Mouse (Mus musculus): ENCODE data around the gene Map7. TPM values are rescaled to one million over a fixed set of nuclear protein-coding genes. Genes with fewer than 3 reads are reported as not detected.
A peak's percentile ranks its signal among the peaks of the same experiment; 100 is the strongest.

The Map7 gene
- polyA plus RNA-seq, 1 experiment from 2014 or later: 47.0 TPM

DNA sequence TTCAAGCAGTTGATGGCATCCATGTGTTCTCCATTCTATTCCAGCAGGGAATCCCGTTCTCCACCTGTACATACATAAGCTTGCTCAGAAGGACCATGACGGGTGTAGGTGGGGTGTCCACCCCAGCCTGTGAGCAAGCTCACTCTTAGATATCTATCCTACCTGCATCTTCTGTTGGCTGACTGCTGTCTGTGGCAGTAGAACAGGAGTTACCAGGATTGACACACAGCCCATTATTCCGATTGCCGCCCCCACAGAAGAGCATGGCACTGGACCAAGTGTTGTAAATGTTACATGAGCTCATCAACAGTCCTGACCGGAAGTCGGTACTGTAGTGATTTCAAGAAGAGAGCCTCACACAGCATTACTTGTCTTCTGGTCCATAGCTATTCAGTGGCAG, 92.6 kb downstream of the Map7 start:
- no peak overlapping the region for H3K9ac ChIP-seq (ENCODE audit: low read depth, low read length)
- H3K4me1 ChIP-seq (replicated peaks; ENCODE audit: control insufficient read depth, insufficient read depth, low read length): peaks cover 4% of the 10 kb centered on the region; the same call in 1 of the 2 replicates
- no peaks in the 10 kb centered on the region for H3K9me3 ChIP-seq (ENCODE audit: control insufficient read depth)
- 71% methylated on average over 6 of the region's 6 CpGs for WGBS
- H3K4me3 ChIP-seq (ENCODE audit: low read depth, low read length): no peak overlapping the region
- H3K27me3 ChIP-seq (replicated peaks; ENCODE audit: control insufficient read depth, insufficient read depth, low read length): no peaks in the 10 kb centered on the region
- no peak overlapping the region for H3K4me2 ChIP-seq (replicated peaks; ENCODE audit: low read depth)
- no peak overlapping the region for H3K27ac ChIP-seq (ENCODE audit: low read depth, low read length)
- H3K36me3 ChIP-seq (ENCODE audit: control insufficient read depth, insufficient read depth): peaks cover 5% of the 10 kb centered on the region
- no peak for ATAC-seq
- no peak for TF ChIP-seq CTCF (IDR thresholded peaks at IDR 0.05; ENCODE audit: low read depth)

DNA sequence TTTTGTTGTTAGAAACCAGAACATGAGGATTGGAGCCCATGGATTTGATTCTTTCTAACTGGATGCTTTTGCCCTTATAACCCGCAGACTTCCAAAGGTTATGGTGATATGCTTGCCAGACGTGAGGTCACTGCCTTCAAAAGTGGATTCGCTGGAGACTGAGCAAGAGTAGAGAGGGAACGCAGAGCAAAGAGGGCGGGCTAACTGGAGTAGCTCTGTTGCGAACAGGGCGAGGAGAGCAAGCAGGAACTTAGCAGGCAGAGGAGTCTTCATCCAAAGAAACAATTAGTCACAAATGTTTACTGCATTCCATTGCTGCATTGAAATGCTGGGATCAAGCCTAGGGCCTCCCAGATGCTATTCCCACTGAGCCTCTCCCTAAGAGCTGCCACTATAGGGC, 95.0 kb downstream of the Map7 start:
- ATAC-seq: peak; percentile 50; the same call in 1 of the 2 replicates
- 45% methylated on average over 7 of the region's 7 CpGs for WGBS
- TF ChIP-seq CTCF (IDR thresholded peaks at IDR 0.05; ENCODE audit: low read depth): no peak

DNA sequence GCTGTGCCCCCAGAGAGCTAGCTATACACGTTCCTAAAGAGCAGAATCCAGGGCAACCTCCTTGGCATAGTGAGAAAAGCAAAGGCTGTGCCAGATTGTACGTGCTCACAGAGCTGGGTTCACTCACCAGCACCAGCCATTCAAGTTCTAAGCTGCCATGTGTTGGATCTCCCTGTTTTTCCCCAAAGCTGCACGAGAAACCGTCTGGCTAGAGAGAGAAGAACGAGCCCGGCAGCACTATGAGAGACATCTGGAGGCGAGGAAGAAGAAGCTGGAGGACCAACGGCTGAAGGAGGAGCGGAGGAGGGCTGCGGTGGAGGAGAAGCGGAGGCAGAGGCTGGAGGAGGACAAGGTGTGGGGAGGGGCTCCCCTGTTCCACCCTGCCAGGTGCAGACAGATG, 96.8 kb downstream of the Map7 start:
- no peak for ATAC-seq
- Histone ChIP-seq H3K27ac (ENCODE audit: low read depth, low read length) (no peak overlapping the region), H3K4me1 (replicated peaks; ENCODE audit: control insufficient read depth, insufficient read depth, low read length) (peaks cover 4% of the 10 kb centered on the region; the same call in 1 of the 2 replicates), H3K9me3 (ENCODE audit: control insufficient read depth) (no peaks in the 10 kb centered on the region), H3K9ac (ENCODE audit: low read depth, low read length) (no peak overlapping the region), H3K4me2 (replicated peaks; ENCODE audit: low read depth) (no peak overlapping the region), H3K4me3 (ENCODE audit: low read depth, low read length) (no peak overlapping the region), H3K36me3 (ENCODE audit: control insufficient read depth, insufficient read depth) (peaks cover 34% of the 10 kb centered on the region), H3K27me3 (replicated peaks; ENCODE audit: control insufficient read depth, insufficient read depth, low read length) (no peaks in the 10 kb centered on the region)
- WGBS: 85% methylated on average over 11 of the region's 11 CpGs
- TF ChIP-seq CTCF (IDR thresholded peaks at IDR 0.05; ENCODE audit: low read depth): no peak

More for the DNA sequence above, 95.0 kb downstream of the Map7 start:
- Histone ChIP-seq H3K36me3 (ENCODE audit: control insufficient read depth, insufficient read depth) (peaks cover 24% of the 10 kb centered on the region), H3K4me1 (replicated peaks; ENCODE audit: control insufficient read depth, insufficient read depth, low read length) (peaks cover 4% of the 10 kb centered on the region; the same call in 1 of the 2 replicates), H3K27me3 (replicated peaks; ENCODE audit: control insufficient read depth, insufficient read depth, low read length) (no peaks in the 10 kb centered on the region), H3K27ac (ENCODE audit: low read depth, low read length) (peak overlapping the region; percentile 57), H3K4me3 (ENCODE audit: low read depth, low read length) (no peak overlapping the region), H3K4me2 (replicated peaks; ENCODE audit: low read depth) (no peak overlapping the region), H3K9me3 (ENCODE audit: control insufficient read depth) (no peaks in the 10 kb centered on the region), H3K9ac (ENCODE audit: low read depth, low read length) (no peak overlapping the region)

DNA sequence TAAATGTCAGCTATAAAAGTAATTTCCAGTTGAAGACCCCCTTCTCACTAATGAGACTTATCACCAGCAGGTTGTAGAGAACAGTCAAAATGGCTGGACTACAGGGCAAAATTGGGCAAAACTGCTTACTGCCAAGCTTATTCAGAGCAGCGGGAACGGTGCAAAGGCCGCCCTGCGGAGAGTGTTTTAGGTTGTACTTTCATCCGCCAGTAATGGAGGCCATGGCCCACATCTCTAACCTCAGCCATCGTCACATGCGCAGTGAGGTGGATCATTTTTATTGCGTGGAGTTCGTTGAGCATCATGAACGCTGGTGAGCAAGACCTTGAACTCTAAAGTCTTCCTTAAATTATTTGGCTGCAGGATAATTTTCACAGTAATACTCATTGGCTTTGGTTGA, 100.8 kb downstream of the Map7 start:
- WGBS: 94% methylated on average over 10 of the region's 10 CpGs
- Histone ChIP-seq H3K27me3 (replicated peaks; ENCODE audit: control insufficient read depth, insufficient read depth, low read length) (no peaks in the 10 kb centered on the region), H3K36me3 (ENCODE audit: control insufficient read depth, insufficient read depth) (peaks cover 53% of the 10 kb centered on the region), H3K4me3 (ENCODE audit: low read depth, low read length) (no peak overlapping the region), H3K4me2 (replicated peaks; ENCODE audit: low read depth) (no peak overlapping the region), H3K4me1 (replicated peaks; ENCODE audit: control insufficient read depth, insufficient read depth, low read length) (no peaks in the 10 kb centered on the region), H3K9me3 (ENCODE audit: control insufficient read depth) (no peaks in the 10 kb centered on the region), H3K9ac (ENCODE audit: low read depth, low read length) (no peak overlapping the region), H3K27ac (ENCODE audit: low read depth, low read length) (no peak overlapping the region)
- TF ChIP-seq CTCF (IDR thresholded peaks at IDR 0.05; ENCODE audit: low read depth): no peak
- ATAC-seq: no peak

DNA sequence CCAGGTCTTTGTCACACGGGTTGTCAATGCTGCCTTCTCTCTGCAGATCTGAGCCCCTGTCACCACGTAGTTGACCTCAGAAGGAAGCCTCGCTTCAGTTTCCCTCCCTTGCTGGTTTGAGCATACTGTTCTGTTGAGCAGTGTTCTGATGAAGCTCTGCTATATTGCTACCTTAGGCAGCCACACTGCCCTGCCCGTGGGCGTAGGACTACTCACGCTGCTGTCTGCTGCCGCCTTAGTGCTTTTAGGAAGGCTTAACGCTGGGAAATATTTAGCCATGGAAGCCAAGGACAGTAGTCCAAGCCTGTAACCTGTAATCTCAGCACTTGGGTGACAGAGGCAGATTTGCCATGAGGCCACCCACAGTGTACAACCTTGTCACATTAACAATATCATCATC, 107.3 kb downstream of the Map7 start:
- H3K4me1 ChIP-seq (replicated peaks; ENCODE audit: control insufficient read depth, insufficient read depth, low read length): no peaks in the 10 kb centered on the region
- 90% methylated on average over 8 of the region's 8 CpGs for WGBS
- ATAC-seq: no peak
- H3K9me3 ChIP-seq (ENCODE audit: control insufficient read depth): no peaks in the 10 kb centered on the region
- no peak overlapping the region for H3K4me3 ChIP-seq (ENCODE audit: low read depth, low read length)
- H3K4me2 ChIP-seq (replicated peaks; ENCODE audit: low read depth): no peak overlapping the region
- peaks cover 50% of the 10 kb centered on the region; the same call in 1 of the 2 replicates for H3K36me3 ChIP-seq (ENCODE audit: control insufficient read depth, insufficient read depth)
- H3K27ac ChIP-seq (ENCODE audit: low read depth, low read length): no peak overlapping the region
- no peak for TF ChIP-seq CTCF (IDR thresholded peaks at IDR 0.05; ENCODE audit: low read depth)
- no peak overlapping the region for H3K9ac ChIP-seq (ENCODE audit: low read depth, low read length)
- no peaks in the 10 kb centered on the region for H3K27me3 ChIP-seq (replicated peaks; ENCODE audit: control insufficient read depth, insufficient read depth, low read length)

DNA sequence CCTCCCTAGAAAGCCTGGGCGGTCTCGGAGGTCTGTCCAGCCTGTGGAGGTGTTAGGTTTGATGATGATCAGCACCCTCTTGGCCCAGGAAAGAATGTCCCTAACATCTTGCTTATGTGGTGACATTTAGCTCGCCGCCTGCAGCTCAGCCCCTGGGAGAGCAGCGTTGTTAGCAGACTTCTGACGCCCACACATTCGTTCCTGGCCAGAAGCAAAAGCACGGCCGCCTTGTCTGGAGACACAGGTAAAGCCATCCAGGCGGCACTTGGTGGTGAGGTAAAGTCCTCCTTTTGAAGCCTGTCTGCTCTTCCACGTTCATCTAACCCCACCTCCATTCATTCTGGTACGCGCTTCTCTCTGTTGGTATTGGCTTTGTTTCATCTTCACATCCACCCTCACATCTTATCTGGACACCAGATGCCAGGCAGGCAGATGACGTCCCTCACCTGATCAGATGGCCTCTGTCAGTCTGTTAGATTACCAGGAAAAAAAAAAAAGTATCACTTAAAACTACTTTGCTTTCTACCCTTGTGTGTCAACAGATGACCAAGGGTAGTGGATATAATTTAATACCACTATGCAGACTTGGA, 108.9 kb downstream of the Map7 start:
- ATAC-seq: no peak
- no peaks in the 10 kb centered on the region for H3K4me1 ChIP-seq (replicated peaks; ENCODE audit: control insufficient read depth, insufficient read depth, low read length)

More for the DNA sequence above, 108.9 kb downstream of the Map7 start:
- no peak for TF ChIP-seq CTCF (IDR thresholded peaks at IDR 0.05; ENCODE audit: low read depth)
- Histone ChIP-seq H3K9ac (ENCODE audit: low read depth, low read length) (no peak overlapping the region), H3K4me3 (ENCODE audit: low read depth, low read length) (no peak overlapping the region), H3K27me3 (replicated peaks; ENCODE audit: control insufficient read depth, insufficient read depth, low read length) (no peaks in the 10 kb centered on the region), H3K36me3 (ENCODE audit: control insufficient read depth, insufficient read depth) (peaks cover 48% of the 10 kb centered on the region; the same call in 1 of the 2 replicates), H3K27ac (ENCODE audit: low read depth, low read length) (no peak overlapping the region), H3K9me3 (ENCODE audit: control insufficient read depth) (no peaks in the 10 kb centered on the region), H3K4me2 (replicated peaks; ENCODE audit: low read depth) (no peak overlapping the region)
- 82% methylated on average over 14 of the region's 14 CpGs for WGBS
